Mouse (Mus musculus) cerebellum, adult 2 months (tissue): ENCODE measurements around the gene Mcm2.

Experiments used
- CTCF ChIP-seq: fragments of 200-500 bp; IDR thresholded peaks from 2 replicates; pipeline ENCODE4 v1.5.1; 2011; ENCODE audit warnings: low read depth, mild to moderate bottlenecking, control low read depth, low read length, moderate library complexity, borderline replicate concordance; ENCODE audit not compliant: insufficient read depth
- POLR2A ChIP-seq: fragments of 200-500 bp; IDR thresholded peaks from 2 replicates; pipeline ENCODE4 v1.6.1; 2011; ENCODE audit warnings: low read length, control low read depth, borderline replicate concordance; ENCODE audit not compliant: insufficient read depth

- TF ChIP-seq CTCF (peak; percentile 25; the same call in 1 of the 2 replicates), POLR2A (no peak)
These were observed 41.3 kb downstream of the Mcm2 start for GRCm38 (mm10) chr6:88857249-88857648.
